Mouse (Mus musculus) myocyte (in vitro differentiated cells): ENCODE measurements at regions not wholly inside any gene's neighbourhood (a gene's known extent, or its start where the extent isn't known, plus 50 kb on each side); places are given as distances from the start of the nearest gene placed in this dataset.
"Not testable (repeated sequence)": the region's sequence is repeated elsewhere in the genome, so short reads cannot be mapped to it uniquely, and the experiment has no call there.

Source experiments
- H3K27me3 ChIP-seq: one replicate; pipeline ENCODE4 v1.6.1; 2011; ENCODE audit not compliant: control insufficient read depth, insufficient read depth, insufficient read length
- H3K36me3 ChIP-seq: one replicate; pipeline ENCODE4 v1.6.1; 2011; ENCODE audit not compliant: control insufficient read depth, insufficient read depth
- H3K4me2 ChIP-seq: one replicate; pipeline ENCODE4 v1.6.1; 2011; ENCODE audit warnings: low read depth, control low read depth
- H3K4me3 ChIP-seq: one replicate; pipeline ENCODE4 v1.5.1; 2011; ENCODE audit warnings: mild to moderate bottlenecking, control low read depth, moderate library complexity
- H3K79me2 ChIP-seq: one replicate; pipeline ENCODE4 v1.6.1; 2011; ENCODE audit not compliant: control insufficient read depth, insufficient read depth
- H3ac ChIP-seq: one replicate; pipeline ENCODE4 v1.6.1; 2011; ENCODE audit not compliant: control insufficient read depth, insufficient read length
- CEBPB ChIP-seq: IDR thresholded peaks from 2 replicates; pipeline ENCODE4 v1.6.1; 2011; ENCODE audit warnings: mild to moderate bottlenecking, moderate library complexity; ENCODE audit not compliant: poor library complexity, insufficient read depth, severe bottlenecking
- E2F4 ChIP-seq: IDR thresholded peaks from one replicate; pipeline ENCODE4 v1.6.1; 2011; ENCODE audit warnings: mild to moderate bottlenecking, control low read depth, moderate library complexity; ENCODE audit not compliant: insufficient read depth
- MAX ChIP-seq: IDR thresholded peaks from one replicate; pipeline ENCODE4 v1.6.1; 2011; ENCODE audit warnings: low read depth, mild to moderate bottlenecking, control low read depth
- MYOD1 ChIP-seq, 3 experiments: IDR thresholded peaks; one replicate each; pipeline ENCODE4 v1.6.1; 2011; ENCODE audit warnings: control low read depth in 2 of 3, low read depth in 2 of 3, mild to moderate bottlenecking in 2 of 3, moderate library complexity in 1 of 3; ENCODE audit not compliant: insufficient read length in 2 of 3, control insufficient read depth in 1 of 3
- MYOG ChIP-seq, 3 experiments: IDR thresholded peaks; one replicate each; pipeline ENCODE4 v1.6.1; 2011; ENCODE audit warnings: control low read depth in 2 of 3, low read depth in 2 of 3, mild to moderate bottlenecking in 2 of 3; ENCODE audit not compliant: insufficient read length in 2 of 3, control insufficient read depth in 1 of 3, insufficient read depth in 1 of 3
- POLR2A ChIP-seq: IDR thresholded peaks from one replicate; pipeline ENCODE4 v1.6.1; 2011; ENCODE audit warnings: low read depth, mild to moderate bottlenecking, control low read depth, moderate library complexity; ENCODE audit not compliant: insufficient read length
- POLR2AphosphoS2 ChIP-seq: IDR thresholded peaks from one replicate; pipeline ENCODE4 v1.6.1; 2011; ENCODE audit warnings: low read depth, control low read depth; ENCODE audit not compliant: insufficient read length
- REST ChIP-seq: IDR thresholded peaks from one replicate; pipeline ENCODE4 v1.6.1; 2011; ENCODE audit warnings: mild to moderate bottlenecking, control low read depth, moderate library complexity; ENCODE audit not compliant: insufficient read depth, insufficient read length
- SRF ChIP-seq: IDR thresholded peaks from one replicate; pipeline ENCODE4 v1.6.1; 2011; ENCODE audit warnings: low read depth; ENCODE audit not compliant: control insufficient read depth, insufficient read length
- TCF12 ChIP-seq: IDR thresholded peaks from one replicate; pipeline ENCODE4 v1.6.1; 2011; ENCODE audit warnings: mild to moderate bottlenecking, control low read depth; ENCODE audit not compliant: poor library complexity, insufficient read depth, severe bottlenecking
- TCF3 ChIP-seq: IDR thresholded peaks from one replicate; pipeline ENCODE4 v1.6.1; 2011; ENCODE audit warnings: low read depth, control low read depth; ENCODE audit not compliant: insufficient read length
- USF1 ChIP-seq: IDR thresholded peaks from one replicate; pipeline ENCODE4 v1.6.1; 2011; ENCODE audit warnings: low read depth, mild to moderate bottlenecking, control low read depth, moderate library complexity

GRCm38 (mm10) chr19:27617522-27617921 lies 187.9 kb upstream of the Pum3 start:
- Histone ChIP-seq H3K4me3 (no peak overlapping the region), H3K4me2 (no peak overlapping the region), H3K27me3 (no peaks in the 10 kb centered on the region), H3K36me3 (no peaks in the 10 kb centered on the region), H3K79me2 (no peaks in the 10 kb centered on the region), H3ac (no peak overlapping the region)
- TF ChIP-seq CEBPB (no peak), REST (no peak), E2F4 (no peak), TCF3 (no peak), TCF12 (no peak), MYOG (IDR thresholded peaks at IDR 0.05; ENCODE audit: control insufficient read depth in 1 of 3, insufficient read depth in 1 of 3, insufficient read length in 2 of 3, low read depth in 2 of 3) (no peak), MYOD1 (IDR thresholded peaks at IDR 0.05; ENCODE audit: control insufficient read depth in 1 of 3, insufficient read length in 2 of 3, low read depth in 2 of 3) (no peak), POLR2AphosphoS2 (no peak), POLR2A (no peak), MAX (no peak), SRF (no peak), USF1 (no peak)

- H3ac ChIP-seq, result no peak overlapping the region
- no peaks in the 10 kb centered on the region for H3K36me3 ChIP-seq
- no peaks in the 10 kb centered on the region for H3K27me3 ChIP-seq
- H3K4me3 ChIP-seq, result no peak overlapping the region
- TF ChIP-seq MYOG (IDR thresholded peaks at IDR 0.05; ENCODE audit: control insufficient read depth in 1 of 3, insufficient read depth in 1 of 3, insufficient read length in 2 of 3, low read depth in 2 of 3) (no peak), TCF3 (no peak)
- H3K4me2 ChIP-seq, result no peak overlapping the region
- H3K79me2 ChIP-seq, result no peaks in the 10 kb centered on the region
Measured at GRCm38 (mm10) chr19:27606933-27607332, 177.3 kb upstream of the Pum3 start.

DNA sequence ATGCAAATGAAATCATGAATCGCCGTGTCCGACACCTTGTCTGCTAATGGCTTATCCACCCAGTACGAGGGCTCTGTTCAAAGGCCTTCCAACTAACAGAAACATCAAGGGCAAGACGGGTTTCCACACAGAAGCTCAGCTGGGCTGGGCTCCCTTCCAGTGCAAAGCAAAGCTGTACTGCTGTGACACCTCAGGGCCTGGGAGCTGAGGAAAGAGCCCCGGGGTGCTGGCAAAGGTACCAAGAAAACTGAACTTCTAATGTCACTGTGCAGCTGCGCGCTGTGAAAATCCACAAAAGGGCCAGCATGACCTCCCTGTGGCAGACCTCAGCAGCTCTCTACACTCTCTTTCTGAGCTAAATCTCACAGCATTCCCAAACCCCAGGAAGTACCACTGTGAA lies 173.7 kb upstream of the Pum3 start:
- no peaks in the 10 kb centered on the region for H3K27me3 ChIP-seq
- H3K4me3 ChIP-seq, result no peak overlapping the region
- TF ChIP-seq CEBPB (no peak), POLR2A (no peak), SRF (no peak), REST (no peak), MAX (no peak), MYOD1 (IDR thresholded peaks at IDR 0.05; ENCODE audit: control insufficient read depth in 1 of 3, insufficient read length in 2 of 3, low read depth in 2 of 3) (no peak), TCF12 (no peak), USF1 (no peak), POLR2AphosphoS2 (no peak), TCF3 (no peak), E2F4 (no peak), MYOG (IDR thresholded peaks at IDR 0.05; ENCODE audit: control insufficient read depth in 1 of 3, insufficient read depth in 1 of 3, insufficient read length in 2 of 3, low read depth in 2 of 3) (no peak)

GRCm38 (mm10) chr19:27601551-27601950 lies 171.9 kb upstream of the Pum3 start:
- H3K36me3 ChIP-seq, result no peaks in the 10 kb centered on the region
- TF ChIP-seq TCF12, result no peak
- no peak for TF ChIP-seq TCF3
- no peak for TF ChIP-seq REST
- no peak for TF ChIP-seq MYOD1 (IDR thresholded peaks at IDR 0.05; ENCODE audit: control insufficient read depth in 1 of 3, insufficient read length in 2 of 3, low read depth in 2 of 3)
- TF ChIP-seq SRF, result no peak
- no peak overlapping the region for H3K4me3 ChIP-seq
- H3K4me2 ChIP-seq, result no peak overlapping the region
- H3K27me3 ChIP-seq, result no peaks in the 10 kb centered on the region
- no peaks in the 10 kb centered on the region for H3K79me2 ChIP-seq
- H3ac ChIP-seq, result no peak overlapping the region

More for the DNA sequence above, 173.7 kb upstream of the Pum3 start:
- H3K79me2 ChIP-seq, result no peaks in the 10 kb centered on the region
- no peak overlapping the region for H3ac ChIP-seq
- no peak overlapping the region for H3K4me2 ChIP-seq
- no peaks in the 10 kb centered on the region for H3K36me3 ChIP-seq

- H3K79me2 ChIP-seq, H3K27me3 ChIP-seq, H3ac ChIP-seq, H3K4me2 ChIP-seq, H3K4me3 ChIP-seq, H3K36me3 ChIP-seq: not testable (repeated sequence)
Measured at GRCm38 (mm10) chr19:27600386-27600785, 170.8 kb upstream of the Pum3 start.

GRCm38 (mm10) chr19:27599639-27600308 lies 170.1 kb upstream of the Pum3 start:
- TF ChIP-seq CEBPB (no peak), POLR2AphosphoS2 (no peak), MAX (no peak), TCF12 (no peak), SRF (no peak), USF1 (no peak), POLR2A (no peak), TCF3 (no peak), E2F4 (no peak), MYOD1 (IDR thresholded peaks at IDR 0.05; ENCODE audit: control insufficient read depth in 1 of 3, insufficient read length in 2 of 3, low read depth in 2 of 3) (no peak)
- Histone ChIP-seq H3K79me2 (no peaks in the 10 kb centered on the region), H3K27me3 (no peaks in the 10 kb centered on the region), H3K4me3 (no peak overlapping the region), H3K4me2 (no peak overlapping the region), H3K36me3 (no peaks in the 10 kb centered on the region), H3ac (no peak overlapping the region)
